21 mouse cellular contexts compared by ENCODE assay signal in the genomic region with DNA sequence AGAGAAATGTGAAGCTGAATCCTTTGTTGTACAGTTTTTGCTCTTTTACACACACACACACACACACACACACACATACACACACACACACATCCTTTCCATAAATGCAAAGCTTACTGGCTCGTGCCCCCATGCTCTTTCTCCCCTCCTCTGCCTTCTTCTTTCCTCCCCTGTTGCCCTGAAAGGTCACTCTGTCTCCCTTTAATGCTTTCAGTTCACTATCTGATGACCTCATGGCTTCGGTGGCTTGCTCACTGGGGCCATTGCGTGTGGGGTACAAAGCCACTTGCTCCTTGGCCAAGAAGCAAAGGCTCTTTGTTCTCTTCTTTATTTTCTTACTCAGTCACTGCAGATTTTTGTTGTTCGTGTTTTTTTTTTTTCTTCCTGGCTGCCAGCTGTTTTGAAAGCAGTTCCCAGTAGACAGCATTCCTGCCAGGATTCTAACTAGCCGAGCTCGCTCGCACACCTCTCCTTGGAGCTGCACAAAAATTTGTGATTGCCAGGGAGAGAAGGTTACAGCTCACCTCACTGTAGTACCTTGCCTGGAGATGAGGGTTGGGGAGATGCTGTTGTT. TPM values are rescaled to one million over a fixed set of nuclear protein-coding genes. Genes with fewer than 3 reads are reported as not detected.
DNase-seq lines count a peak whose midpoint lies in the region; ATAC-seq and TF ChIP-seq lines count a peak whose summit lies in the region.
"Had no signal": no experiment of that assay in that cellular context is flagged by ENCODE, and none has a peak within 500 bp of the region (broad histone marks: within the 10 kb centered on the region; RNA-seq: fewer than 3 reads in every experiment).

No protein-coding gene starts in this region.

- ATAC-seq in heart, embryonic 11.5 days (replicated peaks; ENCODE audit: insufficient number of reproducible peaks, low FRiP score, low TSS enrichment), result no peak
- ATAC-seq in embryonic facial prominence, embryonic 13.5 days (ENCODE audit: insufficient number of reproducible peaks, insufficient read depth, low FRiP score, low TSS enrichment, low read depth), result no peak
- no peak for ATAC-seq in limb, embryonic 14.5 days (ENCODE audit: low FRiP score, low read depth)
- no peak for ATAC-seq in megakaryocyte progenitor cell, adult 5-6 weeks (replicated peaks; ENCODE audit: poor library complexity)
- ATAC-seq: CD4-positive, CD25-positive, alpha-beta regulatory T cell, adult 4 months; intestine, embryonic 16.5 days had no signal

- no peak overlapping the region for H3K9ac ChIP-seq in heart, embryonic 11.5 days (ENCODE audit: low read depth, low read length)
- no peak overlapping the region for H3K9ac ChIP-seq in embryonic facial prominence, embryonic 13.5 days
- no peak overlapping the region for H3K9ac ChIP-seq in limb, embryonic 14.5 days (ENCODE audit: low read depth, low read length, severe bottlenecking)
- H3K9ac ChIP-seq: liver, embryonic 14.5 days; neural tube, embryonic 12.5 days had no signal

- DNase-seq in heart, embryonic 10.5 days (ENCODE audit: low spot score), result no peak
- DNase-seq in brain, adult 2 months (ENCODE audit: low read depth, low spot score), result peak; percentile 29
- no peak for DNase-seq in limb, embryonic 14.5 days (ENCODE audit: low spot score)
- DNase-seq in layer of hippocampus, adult 11-12 months (ENCODE audit: low spot score), result no peak
- no peak for DNase-seq in urinary bladder, adult 18-20 months (ENCODE audit: low spot score in 2 of 2)
- DNase-seq: cerebellum, postnatal 10 days; kidney, postnatal 4 days; right cerebral cortex, adult 18-20 months; thymus, postnatal 4 days had no signal

- no peaks in the 10 kb centered on the region for H3K9me3 ChIP-seq in heart, embryonic 10.5 days
- no peaks in the 10 kb centered on the region for H3K9me3 ChIP-seq in heart, embryonic 11.5 days (replicated peaks; ENCODE audit: control insufficient read depth, low read length)
- H3K9me3 ChIP-seq in embryonic facial prominence, embryonic 13.5 days, result no peaks in the 10 kb centered on the region
- no peaks in the 10 kb centered on the region for H3K9me3 ChIP-seq in limb, embryonic 14.5 days (ENCODE audit: control insufficient read depth, low read length)
- H3K9me3 ChIP-seq: megakaryocyte, embryonic 14.5 days; neural tube, embryonic 12.5 days had no signal

- 0 out of 2 replicates have a peak overlapping the region, but pooled peaks have one; percentile 49 for H3K27ac ChIP-seq in heart, embryonic 10.5 days
- H3K27ac ChIP-seq in heart, embryonic 11.5 days (ENCODE audit: low read depth, low read length), result no peak overlapping the region
- H3K27ac ChIP-seq in embryonic facial prominence, embryonic 13.5 days, result peak overlapping the region; percentile 76
- H3K27ac ChIP-seq in limb, embryonic 14.5 days (replicated peaks; ENCODE audit: low read depth, low read length), result peak overlapping the region; percentile 61; the same call in 1 of the 2 replicates
- H3K27ac ChIP-seq: liver, embryonic 14.5 days; neural tube, embryonic 12.5 days had no signal

- no peak overlapping the region for H3K4me2 ChIP-seq in heart, embryonic 11.5 days
- H3K4me2 ChIP-seq in embryonic facial prominence, embryonic 13.5 days, result no peak overlapping the region
- no peak overlapping the region for H3K4me2 ChIP-seq in limb, embryonic 14.5 days (replicated peaks; ENCODE audit: low read depth, low read length, severe bottlenecking)
- H3K4me2 ChIP-seq: neural tube, embryonic 12.5 days had no signal

- no peaks in the 10 kb centered on the region for H3K27me3 ChIP-seq in heart, embryonic 10.5 days (ENCODE audit: insufficient read depth, poor library complexity, severe bottlenecking)
- no peaks in the 10 kb centered on the region; the same call in 1 of the 2 replicates for H3K27me3 ChIP-seq in heart, embryonic 11.5 days (ENCODE audit: control insufficient read depth, insufficient read depth, low read length)
- H3K27me3 ChIP-seq in embryonic facial prominence, embryonic 13.5 days, result no peaks in the 10 kb centered on the region
- no peaks in the 10 kb centered on the region for H3K27me3 ChIP-seq in limb, embryonic 14.5 days (ENCODE audit: control insufficient read depth, insufficient read depth, low read length)
- H3K27me3 ChIP-seq: megakaryocyte, embryonic 14.5 days; neural tube, embryonic 12.5 days; Patski had no signal

- 51% methylated on average over 7 of the region's 7 CpGs for WGBS in heart, embryonic 10.5 days
- 50% methylated on average over 7 of the region's 7 CpGs for WGBS in heart, embryonic 11.5 days (ENCODE audit: insufficient replicate concordance)
- WGBS in embryonic facial prominence, embryonic 13.5 days, result 27% methylated on average over 7 of the region's 7 CpGs
- WGBS in limb, embryonic 14.5 days, result 32% methylated on average over 7 of the region's 7 CpGs

- peaks cover 30% of the 10 kb centered on the region; the same call in 1 of the 2 replicates for H3K36me3 ChIP-seq in heart, embryonic 10.5 days
- H3K36me3 ChIP-seq in heart, embryonic 11.5 days (ENCODE audit: control insufficient read depth, insufficient read depth, low read length), result no peaks in the 10 kb centered on the region
- H3K36me3 ChIP-seq in embryonic facial prominence, embryonic 13.5 days, result peaks cover 47% of the 10 kb centered on the region
- H3K36me3 ChIP-seq in limb, embryonic 14.5 days (ENCODE audit: control insufficient read depth, insufficient read depth, low read length), result peaks cover 15% of the 10 kb centered on the region; the same call in 1 of the 2 replicates
- H3K36me3 ChIP-seq: neural tube, embryonic 12.5 days had no signal

- H3K4me3 ChIP-seq in heart, embryonic 10.5 days, result no peak overlapping the region
- H3K4me3 ChIP-seq in heart, embryonic 11.5 days (ENCODE audit: low read depth, low read length), result no peak overlapping the region
- no peak overlapping the region for H3K4me3 ChIP-seq in embryonic facial prominence, embryonic 13.5 days
- H3K4me3 ChIP-seq in limb, embryonic 14.5 days (replicated peaks; ENCODE audit: low read length), result no peak overlapping the region
- H3K4me3 ChIP-seq: megakaryocyte, embryonic 14.5 days; neural tube, embryonic 12.5 days had no signal

- TF ChIP-seq POLR2A in limb, embryonic 14.5 days (IDR thresholded peaks at IDR 0.05; ENCODE audit: borderline replicate concordance, extremely low read depth, insufficient read depth, insufficient read length), result no peak

- H3K4me1 ChIP-seq in heart, embryonic 10.5 days, result peaks cover 29% of the 10 kb centered on the region
- H3K4me1 ChIP-seq in heart, embryonic 11.5 days (ENCODE audit: control insufficient read depth, insufficient read depth, low read length), result 0 out of 2 replicates have a peak, but pooled peaks cover 6% of the 10 kb centered on the region
- peaks cover 23% of the 10 kb centered on the region for H3K4me1 ChIP-seq in embryonic facial prominence, embryonic 13.5 days
- H3K4me1 ChIP-seq in limb, embryonic 14.5 days (ENCODE audit: control insufficient read depth, insufficient read depth, low read length), result peaks cover 14% of the 10 kb centered on the region
- H3K4me1 ChIP-seq: megakaryocyte, embryonic 14.5 days had no signal

RNA-seq across cellular contexts. Expression of gene Tmem268, which starts 11.7 kb away (rescaled TPM):
- 7.9 and 9.3 TPM in 2 replicates for polyA plus RNA-seq in heart, embryonic 10.5 days (2016; fragmentation: Nextera tagmentation; extraction: Ambion mirVana)
- polyA plus RNA-seq in heart, embryonic 11.5 days (2014; fragmentation: Nextera tagmentation; extraction: Ambion mirVana), result 5.5 and 5.8 TPM in 2 replicates
- polyA plus RNA-seq in embryonic facial prominence, embryonic 13.5 days (2015; fragmentation: Nextera tagmentation; extraction: Ambion mirVana), result 10.7 and 11.1 TPM in 2 replicates
- polyA plus RNA-seq in limb, embryonic 14.5 days (2012; rRNA removed), result 7.1 and 9.6 TPM in 2 replicates
- 6.6 and 7.7 TPM in 2 replicates for polyA plus RNA-seq in limb, embryonic 14.5 days (2014; fragmentation: Nextera tagmentation; extraction: Ambion mirVana)
- 4.7 and 4.8 TPM in 2 replicates for total RNA-seq in megakaryocyte progenitor cell, adult 5-6 weeks (2015)
- 10.8 and 23.7 TPM in 2 replicates for total RNA-seq in megakaryocyte progenitor cell, adult 5-6 weeks (2017)

RNA-seq across cellular contexts. Expression of gene Atp6v1g1, which starts 25.7 kb away (rescaled TPM):
- 190 and 227 TPM in 2 replicates for polyA plus RNA-seq in heart, embryonic 10.5 days (2016; fragmentation: Nextera tagmentation; extraction: Ambion mirVana)
- 213 and 221 TPM in 2 replicates for polyA plus RNA-seq in heart, embryonic 11.5 days (2014; fragmentation: Nextera tagmentation; extraction: Ambion mirVana)
- 315 and 316 TPM in 2 replicates for polyA plus RNA-seq in embryonic facial prominence, embryonic 13.5 days (2015; fragmentation: Nextera tagmentation; extraction: Ambion mirVana)
- 105 and 138 TPM in 2 replicates for polyA plus RNA-seq in limb, embryonic 14.5 days (2012; rRNA removed)
- polyA plus RNA-seq in limb, embryonic 14.5 days (2014; fragmentation: Nextera tagmentation; extraction: Ambion mirVana), result 289 and 304 TPM in 2 replicates
- 102 and 121 TPM in 2 replicates for total RNA-seq in megakaryocyte progenitor cell, adult 5-6 weeks (2015)
- 80.3 and 82.4 TPM in 2 replicates for total RNA-seq in megakaryocyte progenitor cell, adult 5-6 weeks (2017)

RNA-seq across cellular contexts. Expression of gene Gm11213, which starts 34.8 kb away (rescaled TPM):
- polyA plus RNA-seq in heart, embryonic 10.5 days (2016; fragmentation: Nextera tagmentation; extraction: Ambion mirVana), result not detected in 2 replicates
- polyA plus RNA-seq in heart, embryonic 11.5 days (2014; fragmentation: Nextera tagmentation; extraction: Ambion mirVana), result not detected in 2 replicates
- not detected in 2 replicates for polyA plus RNA-seq in embryonic facial prominence, embryonic 13.5 days (2015; fragmentation: Nextera tagmentation; extraction: Ambion mirVana)
- not detected in 2 replicates for polyA plus RNA-seq in limb, embryonic 14.5 days (2012; rRNA removed)
- polyA plus RNA-seq in limb, embryonic 14.5 days (2014; fragmentation: Nextera tagmentation; extraction: Ambion mirVana), result not detected in 2 replicates
- total RNA-seq in megakaryocyte progenitor cell, adult 5-6 weeks (2015), result not detected in 2 replicates
- total RNA-seq in megakaryocyte progenitor cell, adult 5-6 weeks (2017), result not detected in 2 replicates
- total RNA-seq: gastrocnemius, postnatal 4 days had no signal
- polyA plus RNA-seq: CD4-positive, CD25-positive, alpha-beta regulatory T cell, adult 4 months; heart, postnatal 0 days; intestine, embryonic 16.5 days; liver, embryonic 14.5 days; neural tube, embryonic 12.5 days; Patski; stomach, embryonic 14.5 days had no signal

RNA-seq across cellular contexts. Expression of gene Tex48, which starts 51.9 kb away (rescaled TPM):
- not detected in 2 replicates for polyA plus RNA-seq in heart, embryonic 10.5 days (2016; fragmentation: Nextera tagmentation; extraction: Ambion mirVana)
- polyA plus RNA-seq in heart, embryonic 11.5 days (2014; fragmentation: Nextera tagmentation; extraction: Ambion mirVana), result not detected in 2 replicates
- not detected in 2 replicates for polyA plus RNA-seq in embryonic facial prominence, embryonic 13.5 days (2015; fragmentation: Nextera tagmentation; extraction: Ambion mirVana)
- not detected in 2 replicates for polyA plus RNA-seq in limb, embryonic 14.5 days (2012; rRNA removed)
- polyA plus RNA-seq in limb, embryonic 14.5 days (2014; fragmentation: Nextera tagmentation; extraction: Ambion mirVana), result not detected in 2 replicates
- total RNA-seq in megakaryocyte progenitor cell, adult 5-6 weeks (2015), result not detected in 2 replicates
- not detected in 2 replicates for total RNA-seq in megakaryocyte progenitor cell, adult 5-6 weeks (2017)
- total RNA-seq: gastrocnemius, postnatal 4 days had no signal
- polyA plus RNA-seq: CD4-positive, CD25-positive, alpha-beta regulatory T cell, adult 4 months; heart, postnatal 0 days; intestine, embryonic 16.5 days; liver, embryonic 14.5 days; neural tube, embryonic 12.5 days; Patski; stomach, embryonic 14.5 days had no signal
